Comparison of ENCODE assay signal across 10 mouse cellular contexts in genomic region chr13:15714726-15715437, GRCm38 (mm10).
DNase-seq lines count a peak whose midpoint lies in the region; ATAC-seq and TF ChIP-seq lines count a peak whose summit lies in the region.
"Had no signal": no experiment of that assay in that cellular context is flagged by ENCODE, and none has a peak within 500 bp of the region (broad histone marks: within the 10 kb centered on the region; RNA-seq: fewer than 3 reads in every experiment).

No protein-coding gene starts in this region.

- no peak overlapping the region for H3K9ac ChIP-seq in midbrain, embryonic 13.5 days (replicated peaks)
- H3K9ac ChIP-seq: stomach, embryonic 15.5 days had no signal

- no peak overlapping the region for H3K4me3 ChIP-seq in forebrain, embryonic 10.5 days
- no peak overlapping the region for H3K4me3 ChIP-seq in left cerebral cortex, adult 2 months
- no peak overlapping the region for H3K4me3 ChIP-seq in midbrain, embryonic 13.5 days (replicated peaks)
- H3K4me3 ChIP-seq: stomach, embryonic 15.5 days had no signal

- H3K4me2 ChIP-seq in midbrain, embryonic 13.5 days (replicated peaks) = no peak overlapping the region
- H3K4me2 ChIP-seq: stomach, embryonic 15.5 days had no signal

- intact Hi-C loops in left cerebral cortex, adult 2 months (cut with DNase I) = loop anchor here (2.0 to 5.0 kb wide), 2 partner anchors 1044 to 1068 kb away; no protein-coding TSS in a partner anchor

- peaks cover 63% of the 10 kb centered on the region for H3K4me1 ChIP-seq in forebrain, embryonic 10.5 days
- peaks cover 27% of the 10 kb centered on the region for H3K4me1 ChIP-seq in midbrain, embryonic 13.5 days (replicated peaks)
- H3K4me1 ChIP-seq: stomach, embryonic 15.5 days had no signal

- ATAC-seq in midbrain, embryonic 13.5 days = peak; percentile 74
- no peak for ATAC-seq in monocyte, adult 5-6 weeks (replicated peaks; ENCODE audit: insufficient number of reproducible peaks, low FRiP score, low TSS enrichment, poor library complexity, severe bottlenecking)

- WGBS in forebrain, embryonic 10.5 days = 28% methylated on average over 8 of the region's 8 CpGs
- 7% methylated on average over 8 of the region's 8 CpGs for WGBS in midbrain, embryonic 13.5 days

- H3K9me3 ChIP-seq in forebrain, embryonic 10.5 days = no peaks in the 10 kb centered on the region
- H3K9me3 ChIP-seq in midbrain, embryonic 13.5 days = no peaks in the 10 kb centered on the region
- H3K9me3 ChIP-seq: G1E; stomach, embryonic 15.5 days had no signal

- peaks cover 43% of the 10 kb centered on the region; the same call in 1 of the 2 replicates for H3K27me3 ChIP-seq in forebrain, embryonic 10.5 days (ENCODE audit: poor library complexity, severe bottlenecking)
- H3K27me3 ChIP-seq in midbrain, embryonic 13.5 days = no peaks in the 10 kb centered on the region
- H3K27me3 ChIP-seq: stomach, embryonic 15.5 days had no signal

- TF ChIP-seq CTCF in left cerebral cortex, adult 2 months (IDR thresholded peaks at IDR 0.05) = peak; percentile 80

- peak; percentile 6 for DNase-seq in cerebellum, adult 9-11 months
- no peak for DNase-seq in cerebellum, adult 11 months
- DNase-seq in Muller cell, postnatal 12 days (ENCODE audit: inconsistent ontology term) = peak; percentile 58
- DNase-seq in forebrain, embryonic 10.5 days (ENCODE audit: extremely low spot score, low spot score) = peak; percentile 44
- peak; percentile 5 for DNase-seq in induced T-regulatory cell, adult 2 months (ENCODE audit: low read depth)
- peak; percentile 44 to 55 for DNase-seq in left cerebral cortex, adult 2 months (ENCODE audit: extremely low spot score in 1 of 2, low spot score in 2 of 2)

- H3K27ac ChIP-seq in forebrain, embryonic 10.5 days = peak overlapping the region; percentile 81
- H3K27ac ChIP-seq in left cerebral cortex, adult 2 months = no peak overlapping the region
- peak overlapping the region; percentile 56; the same call in 1 of the 2 replicates for H3K27ac ChIP-seq in midbrain, embryonic 13.5 days
- H3K27ac ChIP-seq: stomach, embryonic 15.5 days had no signal

- H3K36me3 ChIP-seq in forebrain, embryonic 10.5 days (replicated peaks) = peaks cover 74% of the 10 kb centered on the region
- H3K36me3 ChIP-seq in midbrain, embryonic 13.5 days = peaks cover under 1% of the 10 kb centered on the region; the same call in 1 of the 2 replicates
- H3K36me3 ChIP-seq: G1E; stomach, embryonic 15.5 days had no signal
